Mouse (Mus musculus) ovary, postnatal 10 days (tissue): ENCODE data around the gene Clmn.

Experiments used
- DNase-seq: peaks from one replicate; pipeline ENCODE4 v3.0.0; 2022; ENCODE audit warnings: low spot score

The Clmn gene

DNA sequence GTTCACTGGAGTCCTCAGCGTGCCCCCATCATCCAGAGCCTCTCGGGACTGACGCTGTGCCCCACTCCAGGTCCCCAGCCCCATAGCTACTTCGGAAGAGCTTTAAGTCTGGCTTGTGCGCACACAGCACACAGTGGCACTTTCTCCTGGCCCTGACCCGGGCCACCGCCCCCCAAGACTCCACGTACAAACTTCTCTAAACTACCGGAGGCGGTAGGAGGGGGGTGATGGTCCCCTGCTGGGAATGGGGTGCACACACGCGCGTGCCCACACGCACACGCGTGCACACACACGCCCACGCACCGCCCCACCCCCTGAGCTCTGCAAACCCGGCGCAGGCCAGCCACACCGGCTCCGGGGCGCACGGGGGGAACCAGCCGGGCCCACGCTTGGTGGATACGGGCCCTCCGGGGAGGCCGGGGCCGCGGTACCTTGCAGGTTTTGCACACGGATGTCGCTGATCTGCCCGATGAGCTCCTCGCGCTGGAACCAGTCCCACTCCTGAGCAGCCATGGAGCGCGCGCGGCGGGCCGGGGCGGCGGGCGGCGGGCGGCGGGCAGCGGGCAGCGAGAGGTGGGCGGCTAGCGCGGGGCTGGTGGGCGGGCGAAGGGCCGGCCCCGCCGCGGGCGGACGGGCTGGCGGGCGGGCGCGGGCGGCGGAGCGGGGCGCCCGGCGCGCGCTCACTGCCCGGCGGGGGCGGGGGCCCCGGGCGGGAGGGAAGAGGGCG lies at the start of gene Clmn:
Clmn (minus strand) TSS at position 638 of the 727 bp plus-strand sequence.
- DNase-seq, result no peak

DNA sequence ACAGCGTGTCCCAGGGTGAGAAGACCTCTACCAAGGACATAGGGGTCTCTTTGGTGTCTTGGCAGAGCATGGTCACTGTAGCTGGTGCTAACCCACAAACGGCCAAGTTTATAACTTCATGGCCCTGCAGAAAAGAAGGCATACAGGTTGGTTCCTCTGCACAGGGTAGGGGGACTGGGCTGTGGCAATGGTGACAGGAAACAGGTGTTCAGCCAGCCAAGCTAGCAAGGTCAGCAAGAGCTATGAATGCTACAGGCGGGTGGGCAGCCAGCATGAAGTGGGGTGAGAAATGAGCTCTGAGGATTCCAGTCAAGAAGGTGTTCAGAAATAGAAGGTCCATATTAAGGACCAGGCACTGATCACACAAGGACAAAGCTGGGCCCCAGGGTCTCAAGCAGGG lies 48.1 kb upstream of the Clmn start:
- no peak for DNase-seq

DNA sequence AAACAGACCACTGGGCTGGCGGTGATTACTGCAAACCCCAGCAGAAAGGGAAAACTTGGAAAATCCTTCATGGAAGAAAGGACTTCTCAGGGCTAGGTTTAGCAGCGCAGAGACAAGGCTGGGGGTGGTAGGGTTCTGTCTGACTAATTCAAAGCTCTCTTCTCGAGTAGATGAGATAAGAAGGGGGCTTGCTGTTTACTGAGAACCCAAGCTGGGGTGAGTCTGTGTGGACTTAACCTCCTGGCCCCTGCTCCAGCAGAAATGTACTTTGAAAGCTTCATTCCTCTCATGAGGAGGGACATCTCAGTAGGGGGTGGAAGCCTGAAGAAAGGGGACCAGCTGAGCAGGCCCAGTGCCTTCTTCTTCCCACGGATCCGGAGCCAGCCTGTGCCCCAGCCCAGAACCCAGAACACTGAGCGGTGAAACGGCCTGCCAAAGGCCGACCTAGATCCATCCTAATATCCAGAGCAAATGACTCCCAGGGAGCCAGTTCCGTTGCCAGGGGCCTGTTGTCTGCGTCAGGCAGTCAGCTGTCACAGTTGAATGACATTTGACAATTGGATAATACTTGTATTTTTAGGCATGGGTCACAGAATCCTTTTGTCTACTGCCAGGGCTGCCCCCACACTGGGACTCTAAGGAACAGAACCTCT lies 47.5 kb upstream of the Clmn start:
- DNase-seq, result no peak

DNA sequence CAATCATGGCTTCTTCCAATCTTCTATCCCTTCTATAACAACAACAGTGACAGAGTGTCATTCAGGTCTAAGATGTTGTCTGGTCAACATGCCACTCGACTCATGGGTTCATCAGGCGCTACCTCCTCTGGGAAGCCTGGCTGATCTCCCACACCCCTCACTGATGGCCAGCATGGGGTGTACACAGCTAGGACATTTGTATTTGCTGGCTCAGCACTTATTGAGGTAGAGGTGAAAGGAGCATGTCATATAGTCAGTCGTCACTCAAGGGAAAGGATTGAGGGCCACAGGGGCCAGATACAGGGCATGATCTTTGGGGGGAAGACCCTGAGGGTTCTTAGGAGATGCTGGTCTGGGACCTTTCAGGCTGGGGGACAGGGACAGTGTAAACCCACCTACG lies 44.9 kb upstream of the Clmn start:
- DNase-seq, result no peak

DNA sequence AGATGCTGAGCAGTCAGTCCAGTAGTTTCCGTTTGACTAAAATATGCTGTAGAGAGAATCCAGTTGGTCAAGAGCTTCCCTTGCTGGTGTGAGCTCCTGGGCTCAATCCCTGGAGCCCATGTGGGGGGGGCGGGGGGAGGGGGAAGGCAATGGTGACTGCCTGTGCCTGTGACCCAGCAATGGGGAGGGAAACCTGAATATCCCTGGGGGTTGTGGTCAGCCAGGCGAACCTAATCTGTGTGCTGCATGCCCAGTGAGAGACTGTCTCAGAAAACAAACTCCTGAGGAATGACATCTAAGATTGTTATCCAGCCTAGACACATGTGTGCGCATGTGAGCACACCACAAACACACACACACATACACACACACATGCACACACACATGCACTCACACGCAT lies 44.1 kb upstream of the Clmn start:
- no peak for DNase-seq

DNA sequence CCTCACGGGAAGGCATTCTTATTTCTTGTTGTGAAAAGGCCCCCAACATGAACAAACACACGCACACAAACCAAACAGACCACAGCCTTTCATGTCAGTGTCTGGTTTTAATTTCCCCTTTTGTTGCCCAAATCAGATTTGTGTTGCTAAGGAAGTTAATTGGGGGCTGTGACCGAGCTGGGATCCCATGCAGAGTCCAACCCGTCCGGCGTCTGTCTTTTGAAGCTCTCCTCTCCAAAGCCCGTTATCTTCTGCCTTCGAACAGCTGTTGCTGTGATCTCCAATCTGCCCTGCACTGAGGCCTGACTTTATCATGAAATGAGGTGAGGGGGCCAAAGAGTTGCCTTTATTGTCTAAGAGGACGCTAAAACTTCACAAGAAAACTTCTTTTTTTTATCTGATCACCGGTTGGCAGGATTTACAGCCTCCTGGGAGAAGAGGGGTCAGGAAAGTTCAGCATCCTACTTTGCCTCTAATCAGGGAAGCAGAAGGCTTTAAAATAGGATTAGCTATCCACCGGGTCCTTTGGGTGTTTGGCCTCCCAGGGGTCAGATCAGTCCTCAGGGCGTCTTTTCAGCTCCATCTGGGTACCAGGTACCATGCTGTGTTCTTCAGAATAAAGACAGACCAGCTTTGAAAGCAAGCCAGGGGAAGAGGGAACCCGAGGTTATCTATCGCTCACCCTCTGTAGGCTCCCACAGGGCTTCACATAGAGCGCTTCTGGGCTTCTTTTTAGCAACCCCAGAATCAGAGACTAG lies 43.3 kb upstream of the Clmn start:
- DNase-seq, result no peak

DNA sequence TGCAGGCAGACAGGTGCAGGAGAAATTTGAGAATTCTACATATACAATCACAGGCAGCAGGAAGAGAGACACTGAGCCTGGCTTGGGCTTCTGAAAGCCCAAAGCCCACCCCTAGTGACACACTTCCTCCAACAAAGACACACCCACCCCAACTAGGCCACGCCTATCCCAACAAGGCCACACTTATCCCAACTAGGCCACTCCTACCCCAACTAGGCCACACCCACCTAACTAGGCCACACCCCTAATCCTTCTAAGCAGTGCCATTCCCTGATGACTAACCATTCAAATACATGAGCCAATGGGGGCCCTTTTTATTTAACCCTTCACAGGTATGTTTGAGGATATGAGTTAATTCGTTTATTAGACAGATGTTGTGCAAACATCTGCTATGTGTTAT lies 42.3 kb upstream of the Clmn start:
- DNase-seq, result no peak

DNA sequence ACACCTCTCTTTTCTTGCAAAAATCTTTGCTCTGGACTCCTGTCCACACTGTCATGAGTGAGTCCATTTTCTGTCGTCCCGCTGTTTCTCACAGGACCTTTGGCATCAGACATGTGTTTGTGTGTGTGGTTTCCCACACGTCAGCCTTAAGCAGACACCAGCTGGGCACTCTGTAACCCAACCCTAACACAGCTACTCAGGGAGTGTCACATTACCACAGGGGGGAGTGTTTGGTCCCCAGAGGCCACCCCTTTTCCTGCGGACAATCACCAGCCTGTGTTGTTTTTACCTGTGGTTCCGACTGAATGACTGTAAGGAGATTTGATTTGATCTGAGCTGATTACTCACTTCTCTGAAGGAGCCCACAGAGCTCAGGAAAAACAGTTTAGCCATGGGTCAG lies 39.3 kb upstream of the Clmn start:
- no peak for DNase-seq

DNA sequence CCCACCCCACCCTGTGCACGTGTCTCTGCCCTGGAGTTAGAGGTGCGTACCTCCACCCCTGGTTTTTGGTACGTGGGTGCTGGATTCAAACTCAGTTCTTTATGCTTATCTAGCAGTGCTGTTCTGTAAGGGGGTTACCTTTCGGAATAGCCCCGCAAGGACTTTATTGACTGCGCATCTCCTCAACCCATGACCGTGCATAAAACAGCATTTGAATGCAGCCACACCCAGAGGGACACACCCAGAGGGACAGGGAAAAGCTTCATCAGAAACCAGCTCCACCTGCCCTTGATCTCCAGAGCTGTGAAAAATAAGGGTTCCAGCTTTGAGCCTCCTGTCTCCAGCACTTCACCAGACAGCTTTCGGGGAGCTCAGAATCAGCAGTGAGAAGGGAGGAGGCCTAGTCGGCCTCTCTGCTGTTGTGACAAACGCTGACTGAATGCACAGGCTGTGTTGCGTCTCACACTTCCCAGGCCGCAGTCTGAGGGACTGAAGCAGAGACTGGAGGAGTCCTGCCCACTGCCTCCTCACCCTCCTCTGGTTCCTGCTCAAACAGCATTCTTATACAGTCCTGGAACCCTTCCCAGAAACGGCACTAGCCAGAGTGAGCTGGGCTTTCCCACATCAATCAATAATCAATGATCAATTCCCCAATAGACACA lies 37.6 kb upstream of the Clmn start:
- no peak for DNase-seq

DNA sequence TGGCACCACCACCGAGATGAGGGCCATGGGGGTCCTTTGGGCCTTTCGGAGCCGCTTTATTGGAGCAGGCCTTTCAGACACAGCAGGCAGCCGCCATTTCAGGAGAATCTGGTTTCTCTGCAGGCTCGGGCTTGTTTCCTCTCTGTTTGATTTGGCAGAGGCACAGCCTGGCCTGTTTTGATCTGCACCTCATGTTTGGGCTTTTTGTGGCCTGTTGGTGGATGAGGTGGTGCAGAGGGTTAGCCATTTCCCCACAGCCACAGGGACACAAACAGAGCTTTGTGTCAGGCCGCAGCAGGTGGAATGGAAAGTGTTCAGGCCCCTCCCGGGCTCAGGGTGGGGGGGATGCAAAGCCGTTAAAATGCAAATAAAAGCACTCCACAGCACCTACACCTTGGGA lies 36.4 kb upstream of the Clmn start:
- DNase-seq, result no peak

DNA sequence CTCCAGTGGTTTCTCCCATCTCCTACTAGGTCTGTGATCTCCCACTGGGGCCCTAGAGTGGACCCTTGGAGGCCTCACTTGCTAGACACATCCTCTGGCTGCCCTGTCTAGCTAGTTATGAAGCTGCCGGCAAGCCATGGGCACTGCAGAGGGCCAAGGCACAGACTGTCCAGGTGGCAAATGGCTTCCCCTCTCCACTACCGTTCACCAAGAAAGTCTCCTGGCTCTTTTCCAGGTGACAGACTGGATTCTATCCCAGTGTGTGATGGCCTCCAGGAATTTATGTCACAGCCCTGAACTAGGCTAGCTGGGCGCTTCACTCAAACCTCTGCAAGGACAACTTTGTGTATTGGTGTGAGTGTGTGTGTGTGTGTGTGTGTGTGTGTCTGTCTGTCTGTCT lies 35.0 kb upstream of the Clmn start:
- no peak for DNase-seq

DNA sequence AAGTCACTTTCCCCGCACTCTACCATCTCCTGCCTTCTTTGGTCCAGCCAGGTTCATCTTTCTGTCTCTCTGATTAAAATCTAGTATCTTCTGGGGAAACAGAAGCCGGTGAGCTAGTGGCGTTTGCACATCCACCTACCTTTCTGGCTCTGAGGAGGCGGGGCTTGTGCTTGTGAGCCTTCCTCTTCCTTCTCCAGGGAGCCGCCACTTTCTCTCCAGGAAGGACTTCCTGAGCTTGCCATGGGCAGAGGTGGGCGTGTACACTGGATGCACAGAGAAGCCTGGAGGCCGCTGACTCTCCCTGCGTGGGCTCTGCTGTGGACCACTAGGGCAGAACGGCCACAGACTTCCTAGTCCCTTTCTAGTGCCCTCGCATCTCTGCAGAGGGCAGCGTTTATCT lies 34.3 kb upstream of the Clmn start:
- no peak for DNase-seq

DNA sequence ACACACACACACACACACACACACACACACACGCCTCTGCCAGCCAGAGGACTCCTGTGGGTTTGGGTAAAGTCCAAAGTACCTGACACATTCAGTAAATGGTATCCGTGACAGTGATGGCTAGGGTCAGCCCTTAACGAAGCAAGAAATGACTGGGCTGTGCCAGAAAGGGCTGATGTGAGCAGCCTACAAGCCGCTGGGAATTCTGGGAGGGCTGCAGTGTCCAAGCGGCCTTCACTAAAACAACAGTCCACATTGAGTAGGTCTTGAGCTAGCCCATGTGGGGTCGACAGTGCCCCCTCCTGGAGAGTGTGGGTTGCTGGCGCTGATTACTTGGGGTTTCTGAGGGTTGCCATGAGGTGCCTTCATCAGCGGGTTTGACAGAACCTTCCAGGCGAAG lies 33.8 kb upstream of the Clmn start:
- DNase-seq, result no peak

DNA sequence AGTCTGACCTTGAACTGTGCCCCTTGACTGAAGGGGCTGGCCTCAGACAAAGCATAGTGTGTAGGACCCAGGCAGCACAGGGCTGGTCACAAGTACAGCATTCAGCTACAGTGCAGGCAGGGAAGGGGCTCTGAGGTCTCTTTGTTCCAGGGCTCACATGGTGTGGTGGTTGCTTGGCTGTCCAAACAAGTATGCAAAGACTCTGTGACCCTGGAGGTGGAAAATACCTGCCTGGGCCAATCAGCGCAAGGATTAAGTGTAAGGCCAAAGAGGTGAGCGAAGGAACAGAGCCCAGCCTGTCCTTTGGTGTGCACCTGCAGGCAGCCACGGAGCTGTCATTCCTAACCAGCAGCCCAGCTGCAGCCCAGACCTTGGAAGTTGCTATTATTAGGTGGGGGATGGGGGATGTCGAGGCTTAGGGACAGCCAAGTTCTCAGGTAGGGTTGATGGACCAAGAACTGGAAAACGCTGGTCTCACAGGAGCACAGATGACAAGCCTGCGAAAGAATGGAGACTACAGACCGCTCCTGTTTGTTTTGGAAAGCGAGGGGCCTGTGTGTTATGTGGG lies 32.3 kb upstream of the Clmn start:
- no peak for DNase-seq

DNA sequence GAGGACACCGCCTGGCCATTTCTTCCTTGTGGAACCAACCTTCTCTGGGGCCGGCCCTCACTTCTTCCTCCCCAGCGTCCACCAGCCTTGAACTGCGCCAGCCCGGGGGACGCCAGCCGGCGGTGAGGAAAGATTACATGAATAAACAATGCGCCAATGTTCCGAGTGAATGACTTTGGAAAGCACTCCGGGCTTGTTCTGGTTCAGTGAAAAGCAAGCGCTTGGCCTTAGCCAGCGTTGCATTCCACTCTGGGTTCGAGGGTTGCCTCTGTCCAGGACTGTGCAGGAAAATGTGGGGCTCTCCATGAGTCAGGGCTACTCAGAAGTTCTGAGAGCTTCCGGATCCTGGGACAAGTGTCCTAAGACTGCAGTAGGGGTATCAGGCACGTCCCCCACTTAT lies 31.8 kb upstream of the Clmn start:
- DNase-seq, result no peak

DNA sequence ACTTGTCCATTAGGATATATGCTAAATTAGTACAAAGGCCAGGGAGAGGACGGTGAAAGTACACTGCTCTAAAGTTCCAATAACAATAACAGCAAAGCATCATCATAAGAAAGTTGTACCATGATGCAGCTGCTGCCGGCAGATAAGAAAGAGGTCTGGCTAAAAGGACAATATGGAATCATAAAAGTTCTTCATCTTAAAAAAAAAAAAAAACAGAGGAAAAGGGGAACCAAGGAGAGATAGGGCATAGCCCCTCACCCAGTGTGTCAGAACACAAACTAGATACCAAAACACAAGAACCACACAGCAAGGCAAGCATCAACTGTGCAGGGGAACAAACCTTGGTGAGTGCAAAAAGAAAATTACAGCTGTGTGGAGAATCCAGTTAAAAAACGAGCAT lies 27.4 kb upstream of the Clmn start:
- no peak for DNase-seq

DNA sequence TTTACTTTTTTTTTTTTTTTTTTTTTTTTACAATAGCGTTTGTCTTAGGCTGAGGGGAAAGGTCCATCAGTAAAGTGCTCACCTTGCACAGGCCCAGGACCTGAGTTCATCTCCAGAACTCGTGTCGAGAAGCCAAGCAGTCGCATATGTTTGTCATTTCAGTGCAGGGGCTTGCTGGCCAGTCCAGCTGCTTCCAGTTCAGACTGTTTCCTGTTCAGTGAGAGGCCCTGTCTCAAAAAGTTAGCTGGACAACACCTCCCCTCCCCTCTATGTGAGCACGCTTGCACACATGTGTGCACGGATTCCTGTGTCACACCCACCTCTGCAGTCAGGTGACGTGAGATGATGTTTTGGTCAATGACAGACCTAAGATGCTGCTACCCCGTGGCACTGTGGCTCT lies 25.2 kb upstream of the Clmn start:
- no peak for DNase-seq

DNA sequence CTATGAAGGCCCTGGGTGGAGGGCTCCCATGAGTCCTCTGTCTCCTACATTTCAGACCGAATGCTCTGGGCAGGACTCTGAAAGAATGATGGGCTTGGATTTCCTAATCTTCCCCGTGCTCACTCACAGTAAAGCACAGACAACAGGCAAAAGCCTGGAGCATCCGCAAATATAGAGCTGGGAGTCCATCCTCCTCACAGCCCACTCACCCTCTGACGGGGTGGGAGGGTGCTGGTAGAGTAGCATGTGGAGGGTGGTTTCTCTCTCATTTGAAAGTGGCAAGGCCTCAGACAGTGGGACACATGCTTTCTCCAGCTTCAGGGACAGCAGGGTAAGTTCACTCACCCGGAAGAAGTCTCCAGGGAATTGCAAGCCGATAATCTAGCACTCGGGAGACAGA lies 21.2 kb upstream of the Clmn start:
- no peak for DNase-seq

DNA sequence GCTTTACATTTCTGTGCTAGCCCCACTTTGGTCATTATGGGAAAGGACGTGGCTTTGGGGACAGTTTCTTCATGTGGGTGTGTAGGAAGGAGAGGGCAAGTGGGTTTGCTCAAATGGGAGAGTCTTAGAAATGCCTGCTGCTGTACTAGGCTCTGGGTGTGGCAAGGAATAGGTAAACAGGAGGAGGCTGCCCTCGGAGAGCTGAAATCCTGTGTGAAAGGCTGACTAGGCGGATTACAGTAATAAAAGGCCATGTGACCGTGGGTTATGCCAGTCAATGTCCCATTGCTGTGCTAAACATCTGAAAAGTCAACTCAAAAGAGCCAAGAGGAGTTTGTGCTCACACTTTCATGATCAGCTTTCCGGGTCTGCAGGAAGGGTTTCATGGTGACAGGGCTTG lies 17.7 kb upstream of the Clmn start:
- DNase-seq, result no peak

DNA sequence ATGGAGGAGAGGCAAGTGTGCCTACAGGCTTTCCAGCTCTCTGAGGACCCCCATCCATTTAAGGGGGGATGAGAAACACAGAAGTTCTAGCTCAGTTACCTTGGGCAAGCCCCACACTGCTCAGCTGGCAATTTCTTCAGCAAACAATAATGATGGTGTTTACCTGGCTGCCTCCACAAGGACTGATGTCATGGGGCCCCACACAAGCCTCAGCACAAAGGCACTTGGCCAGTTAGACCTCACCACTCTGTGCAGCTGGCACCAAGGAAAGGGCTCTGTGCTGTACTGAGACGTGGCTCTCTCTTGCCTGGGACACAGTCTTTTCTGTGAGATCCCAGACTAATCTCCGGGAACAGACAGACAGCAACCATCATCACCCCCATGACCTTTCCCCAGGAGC lies 17.2 kb upstream of the Clmn start:
- no peak for DNase-seq

DNA sequence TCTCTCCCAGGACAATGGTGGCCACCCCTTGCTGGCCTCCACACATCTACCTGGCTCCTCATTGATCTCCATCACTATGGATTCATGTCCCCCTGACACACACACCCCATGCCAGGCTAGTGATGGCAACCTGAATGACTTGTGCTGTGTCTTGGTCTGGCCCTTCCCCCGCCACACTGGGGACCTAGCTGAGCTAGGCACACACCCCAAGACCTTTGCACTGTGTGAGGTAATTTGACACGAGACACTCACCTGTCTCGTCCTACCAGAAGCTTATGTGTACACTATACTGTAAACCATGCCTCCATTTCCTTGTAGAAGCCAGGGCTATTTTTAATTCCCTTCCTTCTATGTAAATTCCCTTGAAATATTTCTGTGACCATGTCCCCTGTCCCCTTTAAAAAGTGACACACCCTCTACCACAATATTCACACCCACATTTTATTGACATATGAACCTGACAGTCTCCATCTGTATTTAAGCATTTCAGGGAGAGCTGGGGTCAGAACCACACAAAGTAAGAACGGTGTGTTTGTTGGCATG lies 16.7 kb upstream of the Clmn start:
- no peak for DNase-seq

DNA sequence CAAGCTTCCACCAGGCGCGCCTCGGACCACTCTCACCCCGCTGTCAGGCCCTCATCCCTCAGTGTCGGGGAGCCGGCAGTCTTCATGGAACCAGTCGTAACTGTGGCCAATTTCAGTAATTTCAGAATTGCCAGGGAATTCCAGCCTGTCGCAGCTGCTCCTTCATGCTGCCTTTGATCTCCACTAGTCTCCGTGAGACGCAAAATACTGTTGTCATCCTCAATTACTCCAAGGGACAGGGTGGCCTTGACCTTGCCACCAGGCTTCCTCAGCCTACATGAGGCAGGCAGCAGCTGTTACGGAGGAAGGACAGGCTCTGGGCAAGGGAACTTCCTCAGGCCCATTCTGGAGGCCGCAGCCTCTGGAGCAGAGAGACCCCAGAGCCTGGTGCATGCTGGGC lies 15.5 kb upstream of the Clmn start:
- no peak for DNase-seq
